ENCODE assay signal across 8 mouse cellular contexts in the genomic region with DNA sequence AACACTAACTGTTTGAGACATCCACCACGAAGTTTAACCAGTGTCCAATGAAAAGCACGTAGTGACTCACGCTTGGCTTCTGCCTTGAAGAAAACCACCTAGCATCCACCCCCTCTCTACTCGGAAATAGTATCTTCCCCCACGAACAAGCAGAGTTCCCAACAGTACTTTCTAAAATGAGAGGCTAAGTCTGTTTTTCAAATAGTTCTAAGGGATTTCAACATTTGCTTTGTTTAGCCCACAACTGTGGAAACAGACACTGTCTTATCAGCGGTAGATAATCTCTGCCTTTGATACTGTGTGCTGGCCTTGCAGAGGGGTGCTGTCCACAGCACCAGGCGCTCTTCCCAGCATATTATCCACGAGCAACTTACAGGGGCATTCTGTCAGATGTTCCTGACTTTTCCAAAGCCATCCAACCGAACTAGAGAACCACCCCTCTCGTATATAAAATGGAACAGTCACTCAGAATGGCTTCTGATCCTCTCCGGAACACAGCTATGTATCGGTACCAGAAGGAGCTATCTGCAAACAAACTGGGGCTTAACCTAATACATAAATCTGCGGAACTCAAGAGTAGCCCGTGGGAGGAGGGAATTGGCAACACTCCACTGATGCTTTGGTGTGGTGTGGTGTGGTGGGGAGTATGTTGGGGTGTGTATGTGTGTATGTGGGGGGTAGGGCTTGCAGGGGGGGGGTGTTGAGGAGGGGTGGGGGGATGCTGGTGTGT.
DNase-seq lines count a peak whose midpoint lies in the region; ATAC-seq and TF ChIP-seq lines count a peak whose summit lies in the region.
"Had no signal": no experiment of that assay in that cellular context is flagged by ENCODE, and none has a peak within 500 bp of the region (broad histone marks: within the 10 kb centered on the region; RNA-seq: fewer than 3 reads in every experiment).

No protein-coding gene starts in this region.

- H3K4me2 ChIP-seq in intestine, embryonic 14.5 days (ENCODE audit: low read length) = no peak overlapping the region
- H3K4me2 ChIP-seq in intestine, postnatal 0 days (replicated peaks; ENCODE audit: low read depth) = no peak overlapping the region

- peaks cover 60% of the 10 kb centered on the region for H3K4me1 ChIP-seq in intestine, embryonic 14.5 days (replicated peaks; ENCODE audit: control insufficient read depth, insufficient read depth, low read length)
- H3K4me1 ChIP-seq in intestine, postnatal 0 days (replicated peaks; ENCODE audit: control insufficient read depth, insufficient read depth, low read length) = peaks cover 8% of the 10 kb centered on the region
- peaks cover 0 to 7% of the 10 kb centered on the region in 2 experiments; a peak in 3 of 4 replicates for H3K4me1 ChIP-seq in MEL (ENCODE audit: control insufficient read depth in 1 of 2, insufficient read depth in 2 of 2, low read length in 2 of 2)

- no peak for DNase-seq in intestine, embryonic 14.5 days (ENCODE audit: low spot score)
- peak; percentile 56 for DNase-seq in 3T3-L1 (ENCODE audit: low read depth, low spot score)
- no peak for DNase-seq in MEL (ENCODE audit: low read depth, low spot score)
- peak; percentile 38 to 51 for DNase-seq in left cerebral cortex, postnatal 36 days (ENCODE audit: low spot score in 2 of 2)
- no peak for DNase-seq in gastrocnemius, adult 8-10 months (ENCODE audit: low spot score in 2 of 2)
- DNase-seq: layer of hippocampus, postnatal 36 days had no signal

- H3K9ac ChIP-seq in intestine, embryonic 14.5 days (ENCODE audit: low read length) = no peak overlapping the region
- no peak overlapping the region for H3K9ac ChIP-seq in intestine, postnatal 0 days (ENCODE audit: low read depth, low read length)
- no peak overlapping the region for H3K9ac ChIP-seq in MEL (ENCODE audit: control insufficient read depth, low read depth, low read length, poor library complexity, severe bottlenecking)

- TF ChIP-seq CTCF in intestine, postnatal 0 days (IDR thresholded peaks at IDR 0.05; ENCODE audit: low read depth) = no peak
- TF ChIP-seq CTCF in MEL (IDR thresholded peaks at IDR 0.05 in 2 of 3, conservative IDR thresholded peaks at IDR 0.05 in 1 of 3; ENCODE audit: control insufficient read depth in 1 of 3, insufficient read depth in 1 of 3, low read depth in 2 of 3, low read length in 3 of 3, poor library complexity in 1 of 3, severe bottlenecking in 1 of 3) = no peak

- WGBS in intestine, embryonic 14.5 days = 38% methylated on average over 14 of the region's 14 CpGs
- WGBS in intestine, postnatal 0 days = 26% methylated on average over 14 of the region's 14 CpGs

- no peaks in the 10 kb centered on the region for H3K27me3 ChIP-seq in intestine, embryonic 14.5 days (replicated peaks; ENCODE audit: control insufficient read depth, insufficient read depth, low read length)
- no peaks in the 10 kb centered on the region for H3K27me3 ChIP-seq in intestine, postnatal 0 days (replicated peaks; ENCODE audit: control insufficient read depth, insufficient read depth, low read length)
- no peaks in the 10 kb centered on the region for H3K27me3 ChIP-seq in MEL (ENCODE audit: control insufficient read depth in 1 of 2, insufficient read depth in 2 of 2, low read length in 2 of 2)

- peaks cover 23% of the 10 kb centered on the region for H3K36me3 ChIP-seq in intestine, embryonic 14.5 days (ENCODE audit: control insufficient read depth, insufficient read depth, low read length)
- H3K36me3 ChIP-seq in intestine, postnatal 0 days (ENCODE audit: control insufficient read depth, insufficient read depth) = peaks cover 15% of the 10 kb centered on the region; the same call in 1 of the 2 replicates
- H3K36me3 ChIP-seq in MEL (ENCODE audit: control insufficient read depth in 1 of 2, insufficient read depth in 2 of 2, low read length in 2 of 2) = peaks cover 0 to 3% of the 10 kb centered on the region in 2 experiments; a peak in 3 of 4 replicates

- no peak for TF ChIP-seq POLR2A in MEL (IDR thresholded peaks at IDR 0.05; ENCODE audit: control insufficient read depth in 1 of 2, insufficient read depth in 1 of 2, low read depth in 1 of 2, low read length in 2 of 2, poor library complexity in 1 of 2)

- no peak overlapping the region for H3K4me3 ChIP-seq in intestine, embryonic 14.5 days (ENCODE audit: low read depth, low read length)
- H3K4me3 ChIP-seq in intestine, postnatal 0 days (ENCODE audit: low read depth, low read length) = no peak overlapping the region
- no peak overlapping the region for H3K4me3 ChIP-seq in MEL (ENCODE audit: control insufficient read depth in 1 of 2, insufficient read depth in 1 of 2, low read depth in 2 of 2, low read length in 2 of 2)

- no peak for TF ChIP-seq RAD21 in MEL (IDR thresholded peaks at IDR 0.05; ENCODE audit: low read depth, low read length)

- no peaks in the 10 kb centered on the region for H3K9me3 ChIP-seq in intestine, embryonic 14.5 days (ENCODE audit: control insufficient read depth, low read length)
- no peaks in the 10 kb centered on the region for H3K9me3 ChIP-seq in intestine, postnatal 0 days (ENCODE audit: control insufficient read depth)
- H3K9me3 ChIP-seq in MEL (replicated peaks; ENCODE audit: insufficient read depth, low read length) = no peaks in the 10 kb centered on the region

- TF ChIP-seq EP300 in MEL (IDR thresholded peaks at IDR 0.05; ENCODE audit: low read depth in 1 of 2, low read length in 2 of 2) = no peak

- ATAC-seq in intestine, embryonic 14.5 days (replicated peaks; ENCODE audit: low FRiP score, low TSS enrichment, low read depth) = no peak
- no peak for ATAC-seq in intestine, postnatal 0 days
- ATAC-seq in inflammation-experienced regulatory T-cells, adult 6 months = no peak

- 0 out of 2 replicates have a peak, but pooled peaks cover 2% of the 10 kb centered on the region for H3K79me2 ChIP-seq in MEL (ENCODE audit: control insufficient read depth, insufficient read depth, low read length, poor library complexity)

- peak overlapping the region; percentile 65 for H3K27ac ChIP-seq in intestine, embryonic 14.5 days (ENCODE audit: low read depth)
- no peak overlapping the region for H3K27ac ChIP-seq in intestine, postnatal 0 days (ENCODE audit: low read depth, low read length)
- H3K27ac ChIP-seq in MEL (ENCODE audit: control insufficient read depth, low read depth, low read length) = no peak overlapping the region

- intact Hi-C loops in left cerebral cortex, postnatal 36 days (cut with DNase I) = no loop called here

TF ChIP-seq in MEL, 35 proteins besides CTCF, POLR2A, EP300 and RAD21:
- TF ChIP-seq ETS1 (IDR thresholded peaks at IDR 0.05; ENCODE audit: low read depth, low read length) (no peak), GATA1 (IDR thresholded peaks at IDR 0.05; ENCODE audit: low read depth, low read length) (peak; percentile 58)

Comparison
In these comparisons a context has a peak if more than half of its experiments do, and no peak if none do; other contexts are left out.
1. DNase-seq: peak in 3T3-L1 (single experiment) and left cerebral cortex, postnatal 36 days (2 of 2); none in intestine, embryonic 14.5 days (single experiment), MEL (single experiment) and gastrocnemius, adult 8-10 months (0 of 2).